Mouse (Mus musculus) layer of hippocampus, postnatal 14 days (tissue): ENCODE measurements around the gene Ints5. TPM values are rescaled to one million over a fixed set of nuclear protein-coding genes. Genes with fewer than 3 reads are reported as not detected.
"Not testable (repeated sequence)": the region's sequence is repeated elsewhere in the genome, so short reads cannot be mapped to it uniquely, and the experiment has no call there.

Experiments used
- DNase-seq, 2 experiments: peaks; one replicate each; pipeline ENCODE4 v3.0.0; 2021 to 2022; ENCODE audit warnings: low spot score in 2 of 2, mixed read lengths in 1 of 2
- long read RNA-seq, 2 experiments: library from polyadenylated mRNA; stranded (forward); transcript quantifications; one replicate each; pipeline ENCODE4 v2.0.0; 2021
- total RNA-seq, 2 experiments: library from RNA; stranded (reverse); gene quantifications; 2 replicates each; pipeline ENCODE4 v1.2.3; 2021

The Ints5 gene
- 10 to 100 TPM; 22.0 to 25.4 TPM for total RNA-seq
- long read RNA-seq, experiment 1, partial matches to known transcripts, result 7 of 10 reads
- long read RNA-seq, experiment 1, other reads (novel, unspliced or antisense), result 0 of 10 reads
- long read RNA-seq, experiment 2, transcript Ints5-201 (2 exons, 3,274 nt), result major isoform, 8 of 20 reads
- long read RNA-seq, experiment 2, partial matches to known transcripts, result 11 of 20 reads
- long read RNA-seq, experiment 2, other reads (novel, unspliced or antisense), result 1 of 20 reads

- peak; percentile 85 to 90 for DNase-seq
These were observed at the start of gene Ints5 for GRCm38 (mm10) chr19:8892829-8893766. Gene Ints5 (plus strand): TSS chr19:8893005.

GRCm38 (mm10) chr19:8844371-8845129 is 48.3 kb upstream of the Ints5 start:
- DNase-seq, result peak; percentile 70 to 83

GRCm38 (mm10) chr19:8848356-8848755 is 44.4 kb upstream of the Ints5 start:
- no peak for DNase-seq

- no peak for DNase-seq
These were observed 42.4 kb upstream of the Ints5 start, which contains the start of gene Lrrn4cl for GRCm38 (mm10) chr19:8850402-8850901. Gene Lrrn4cl (plus strand): TSS chr19:8850768.

GRCm38 (mm10) chr19:8851639-8852038 is 41.2 kb upstream of the Ints5 start:
- no peak for DNase-seq

- no peak for DNase-seq
These were observed 40.4 kb upstream of the Ints5 start for GRCm38 (mm10) chr19:8852236-8852928.

- no peak for DNase-seq
These were observed 39.7 kb upstream of the Ints5 start for GRCm38 (mm10) chr19:8853117-8853516.

- no peak for DNase-seq
These were observed 35.1 kb upstream of the Ints5 start for GRCm38 (mm10) chr19:8857689-8858088.

- no peak for DNase-seq
These were observed 33.8 kb upstream of the Ints5 start for GRCm38 (mm10) chr19:8859018-8859417.

- DNase-seq, result no peak
These were observed 28.5 kb upstream of the Ints5 start for GRCm38 (mm10) chr19:8864265-8864664.

- DNase-seq, result not testable (repeated sequence)
These were observed 22.4 kb upstream of the Ints5 start for GRCm38 (mm10) chr19:8870381-8870780.

GRCm38 (mm10) chr19:8870838-8871237 is 22.0 kb upstream of the Ints5 start:
- no peak for DNase-seq

GRCm38 (mm10) chr19:8871267-8872186 is 21.3 kb upstream of the Ints5 start, which contains the start of gene Ubxn1:
Gene Ubxn1 (plus strand): TSS chr19:8871496.
- peak; percentile 96 to 98 for DNase-seq

GRCm38 (mm10) chr19:8872266-8872840 is 20.5 kb upstream of the Ints5 start:
- DNase-seq, result no peak

- DNase-seq, result no peak
These were observed 17.8 kb upstream of the Ints5 start for GRCm38 (mm10) chr19:8875031-8875430.

- peak; percentile 82 to 91 for DNase-seq
These were observed 12.3 kb upstream of the Ints5 start, which contains the start of gene Uqcc3 for GRCm38 (mm10) chr19:8880311-8881033. Gene Uqcc3 (minus strand): TSS chr19:8880923.

- no peak for DNase-seq
These were observed 11.8 kb upstream of the Ints5 start for GRCm38 (mm10) chr19:8881034-8881392.

GRCm38 (mm10) chr19:8883616-8884015 is 9.2 kb upstream of the Ints5 start, which contains the start of the genes Lbhd1 and Gm49403:
Gene Lbhd1 (plus strand): TSS chr19:8883732.
Gene Gm49403 (plus strand): TSS chr19:8883930.
- no peak for DNase-seq
